Comparison of ENCODE assay signal across 19 mouse cellular contexts in genomic region chr2:170110306-170110705, GRCm38 (mm10).
"Had no signal": no experiment of that assay in that cellular context is flagged by ENCODE, and none has a peak within 500 bp of the region (broad histone marks: within the 10 kb centered on the region; RNA-seq: fewer than 3 reads in every experiment).

No protein-coding gene starts in this region.

- H3K9ac ChIP-seq: hindbrain, embryonic 14.5 days; limb, embryonic 15.5 days; liver, embryonic 15.5 days had no signal

- ATAC-seq: hindbrain, postnatal 0 days; inflammation-experienced regulatory T-cells, adult 6 months had no signal

- H3K4me3 ChIP-seq: left cerebral cortex, adult 2 months; limb, embryonic 12.5 days; limb, embryonic 15.5 days; liver, embryonic 15.5 days had no signal

- H3K27me3 ChIP-seq: limb, embryonic 12.5 days; limb, embryonic 15.5 days; liver, embryonic 15.5 days had no signal

- H3K9me3 ChIP-seq: limb, embryonic 12.5 days; limb, embryonic 15.5 days; liver, embryonic 15.5 days had no signal

- DNase-seq: layer of hippocampus, postnatal 36 days; left cerebral cortex, postnatal 4 days; lung, adult 2 months; lung, postnatal 14 days; lung, postnatal 4 days; midbrain, embryonic 14.5 days; thymus, adult 18-20 months; thymus, postnatal 14 days; thymus, postnatal 4 days had no signal

- H3K27ac ChIP-seq: hindbrain, embryonic 14.5 days; hindbrain, postnatal 0 days; left cerebral cortex, adult 2 months; limb, embryonic 12.5 days; limb, embryonic 15.5 days; liver, embryonic 15.5 days; stomach, postnatal 0 days had no signal

- H3K4me2 ChIP-seq: hindbrain, embryonic 14.5 days; limb, embryonic 12.5 days; limb, embryonic 15.5 days; liver, embryonic 11.5 days; liver, embryonic 15.5 days; midbrain, embryonic 11.5 days had no signal

- H3K4me1 ChIP-seq: limb, embryonic 12.5 days; limb, embryonic 15.5 days had no signal
